Mouse (Mus musculus) bone marrow, adult 2 months (tissue): Measurements from ENCODE around the gene Zscan10.

Experiments used
- CTCF ChIP-seq: fragments of 200-500 bp; IDR thresholded peaks from 2 replicates; pipeline ENCODE4 v1.5.1; 2011; ENCODE audit warnings: low read length, control low read depth; ENCODE audit not compliant: control insufficient read depth, insufficient read depth
- POLR2A ChIP-seq: fragments of 200-500 bp; IDR thresholded peaks from 2 replicates; pipeline ENCODE4 v1.6.1; 2011; ENCODE audit warnings: low read depth, mild to moderate bottlenecking, control low read depth, low read length, borderline replicate concordance; ENCODE audit not compliant: control insufficient read depth

DNA sequence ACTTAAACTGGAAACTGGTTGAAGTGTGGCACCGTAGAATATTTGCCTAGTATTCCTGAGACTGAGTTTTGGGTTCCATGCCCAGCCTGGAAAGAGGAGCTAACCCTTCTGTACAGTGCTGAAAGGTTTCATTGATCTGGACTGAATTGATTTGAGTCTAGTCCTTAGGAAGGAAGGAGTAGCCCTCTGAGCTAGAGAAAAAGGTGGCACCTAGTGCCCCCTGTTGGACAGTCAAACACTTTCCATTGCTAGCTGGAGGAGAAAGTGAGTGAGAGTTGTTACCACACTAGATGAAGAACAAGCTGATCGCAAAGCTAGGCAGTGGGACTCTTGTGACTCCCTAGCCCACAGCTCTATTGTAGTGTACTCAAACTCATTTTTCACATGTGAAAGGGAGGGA lies 2.9 kb downstream of the Zscan10 start:
- no peak for TF ChIP-seq POLR2A
- peak; percentile 28; the same call in 1 of the 2 replicates for TF ChIP-seq CTCF
